In genomic region chr9:69296418-69296817, GRCm38 (mm10) we compare ENCODE assay signal across 8 mouse cellular contexts.
DNase-seq lines count a peak whose midpoint lies in the region; ATAC-seq and TF ChIP-seq lines count a peak whose summit lies in the region.
"Had no signal": no experiment of that assay in that cellular context is flagged by ENCODE, and none has a peak within 500 bp of the region (broad histone marks: within the 10 kb centered on the region; RNA-seq: fewer than 3 reads in every experiment).

No protein-coding gene starts in this region.

- 16% methylated on average over 2 of the region's 2 CpGs for WGBS in neural tube, embryonic 15.5 days
- WGBS in lung, postnatal 0 days, result 7% methylated on average over 2 of the region's 2 CpGs

- peaks cover 32% of the 10 kb centered on the region for H3K27me3 ChIP-seq in neural tube, embryonic 15.5 days (replicated peaks)
- H3K27me3 ChIP-seq in lung, postnatal 0 days (replicated peaks; ENCODE audit: insufficient read depth, low read length), result peaks cover 6% of the 10 kb centered on the region; the same call in 1 of the 2 replicates
- H3K27me3 ChIP-seq: embryonic facial prominence, embryonic 15.5 days had no signal

- no peak overlapping the region for H3K4me2 ChIP-seq in neural tube, embryonic 15.5 days
- H3K4me2 ChIP-seq in lung, postnatal 0 days (replicated peaks; ENCODE audit: low read depth, low read length), result no peak overlapping the region
- H3K4me2 ChIP-seq: embryonic facial prominence, embryonic 15.5 days had no signal

- DNase-seq in neural tube, embryonic 10.5 days (ENCODE audit: extremely low spot score, low spot score), result peak; percentile 32
- peak; percentile 68 for DNase-seq in ZHBTc4 (ENCODE audit: low read depth, low spot score)
- peak; percentile 86 for DNase-seq in embryo, embryonic 10 days (ENCODE audit: low spot score)
- peak; percentile 88 for DNase-seq in kidney, adult 9 months
- DNase-seq in lung, postnatal 0 days (ENCODE audit: low spot score), result peak; percentile 83
- peak; percentile 67 for DNase-seq in thymus, postnatal 4 days

- H3K4me3 ChIP-seq in neural tube, embryonic 15.5 days (replicated peaks), result no peak overlapping the region
- H3K4me3 ChIP-seq in lung, postnatal 0 days (ENCODE audit: low read depth, low read length), result no peak overlapping the region
- H3K4me3 ChIP-seq: embryonic facial prominence, embryonic 15.5 days had no signal

- TF ChIP-seq EP300 in lung, postnatal 0 days (IDR thresholded peaks at IDR 0.05), result no peak

- no peak overlapping the region for H3K9ac ChIP-seq in neural tube, embryonic 15.5 days (replicated peaks)
- H3K9ac ChIP-seq in lung, postnatal 0 days (replicated peaks; ENCODE audit: low read depth), result no peak overlapping the region
- H3K9ac ChIP-seq: embryonic facial prominence, embryonic 15.5 days had no signal

- H3K27ac ChIP-seq in neural tube, embryonic 15.5 days (replicated peaks), result no peak overlapping the region
- no peak overlapping the region for H3K27ac ChIP-seq in lung, postnatal 0 days (ENCODE audit: low read length)
- H3K27ac ChIP-seq: embryonic facial prominence, embryonic 15.5 days had no signal

- H3K36me3 ChIP-seq in neural tube, embryonic 15.5 days, result no peaks in the 10 kb centered on the region
- no peaks in the 10 kb centered on the region for H3K36me3 ChIP-seq in lung, postnatal 0 days (ENCODE audit: insufficient read depth, low read length)
- H3K36me3 ChIP-seq: embryonic facial prominence, embryonic 15.5 days had no signal

- TF ChIP-seq CTCF in lung, postnatal 0 days (IDR thresholded peaks at IDR 0.05), result peak; percentile 88

- no peaks in the 10 kb centered on the region for H3K9me3 ChIP-seq in neural tube, embryonic 15.5 days (replicated peaks)
- H3K9me3 ChIP-seq in lung, postnatal 0 days (ENCODE audit: low read length), result no peaks in the 10 kb centered on the region
- H3K9me3 ChIP-seq: embryonic facial prominence, embryonic 15.5 days had no signal

- ATAC-seq in neural tube, embryonic 15.5 days (ENCODE audit: low FRiP score), result no peak
- ATAC-seq in lung, postnatal 0 days, result peak; percentile 30; the same call in 1 of the 2 replicates

- peaks cover 13% of the 10 kb centered on the region for H3K4me1 ChIP-seq in neural tube, embryonic 15.5 days
- H3K4me1 ChIP-seq in lung, postnatal 0 days (ENCODE audit: insufficient read depth, low read depth, low read length), result peaks cover 8% of the 10 kb centered on the region; the same call in 1 of the 2 replicates

Comparison
In these comparisons a context has a peak if more than half of its experiments do, and no peak if none do; other contexts are left out.
1. DNase-seq: peak in every context shown above with its lines; median percentile 88 in kidney, adult 9 months; 86 in embryo, embryonic 10 days; 83 in lung, postnatal 0 days; 68 in ZHBTc4; 67 in thymus, postnatal 4 days; 32 in neural tube, embryonic 10.5 days.